Mouse (Mus musculus) stomach, embryonic 16.5 days (tissue): ENCODE measurements around the gene Kat2a. TPM values are rescaled to one million over a fixed set of nuclear protein-coding genes. Genes with fewer than 3 reads are reported as not detected.

Experiments
- ATAC-seq: fragments of 200-750 bp; cut with Nextera tagmentation; 2 replicates; pipeline ENCODE4 v1.8.0; 2017; ENCODE audit warnings: moderate number of reproducible peaks, moderate TSS enrichment; ENCODE audit not compliant: insufficient read depth, low FRiP score
- H3K27ac ChIP-seq: fragments of 300-500 bp; sonication (generic); 2 replicates; pipeline ENCODE4 v1.5.1; 2014; ENCODE audit warnings: low read length
- H3K27me3 ChIP-seq: fragments of 300-500 bp; sonication (generic); 2 replicates; pipeline ENCODE4 v1.6.1; 2014; ENCODE audit warnings: low read length, control low read depth, mixed read lengths; ENCODE audit not compliant: control insufficient read depth, insufficient read depth
- H3K36me3 ChIP-seq: fragments of 300-500 bp; sonication (generic); 2 replicates; pipeline ENCODE4 v1.6.1; 2014; ENCODE audit warnings: low read length; ENCODE audit not compliant: control insufficient read depth, insufficient read depth
- H3K4me1 ChIP-seq: fragments of 300-500 bp; sonication (generic); 2 replicates; pipeline ENCODE4 v1.6.1; 2014; ENCODE audit warnings: low read length, control low read depth, mixed read lengths; ENCODE audit not compliant: control insufficient read depth, insufficient read depth
- H3K4me2 ChIP-seq: fragments of 300-500 bp; sonication (generic); 2 replicates; pipeline ENCODE4 v1.6.1; 2014; ENCODE audit warnings: low read depth, low read length, mixed read lengths
- H3K4me3 ChIP-seq: fragments of 300-500 bp; sonication (generic); replicated peaks from 2 replicates; pipeline ENCODE4 v1.5.1; 2014; ENCODE audit warnings: mild to moderate bottlenecking, low read length
- H3K9ac ChIP-seq: fragments of 300-500 bp; sonication (generic); 2 replicates; pipeline ENCODE4 v1.6.1; 2014; ENCODE audit warnings: low read length
- H3K9me3 ChIP-seq: fragments of 300-500 bp; sonication (generic); replicated peaks from 2 replicates; pipeline ENCODE4 v1.6.1; 2016; ENCODE audit warnings: low read length, control low read depth; ENCODE audit not compliant: control insufficient read depth
- WGBS: fragments of 180-500 bp; shearing (Covaris S2); extraction: QIAGEN DNeasy Blood & Tissue Kit; methylation state at CpG from one replicate; pipeline ENCODE4 v1.1.7; 2014; 5-methylcytosine and 5-hydroxymethylcytosine counted together
- polyA plus RNA-seq: library from polyadenylated mRNA; unstranded; fragments of >200 nt; fragmentation: Nextera tagmentation; extraction: Ambion mirVana; gene quantifications from 2 replicates; pipeline ENCODE4 v1.2.1, GENCODE M21; 2015

Kat2a gene
- polyA plus RNA-seq, 1 experiment from 2014 or later, result 40.6 TPM

GRCm38 (mm10) chr11:100752294-100752693 lies 40.0 kb upstream of the Kat2a start:
- H3K4me1 ChIP-seq, result no peaks in the 10 kb centered on the region
- no peak overlapping the region for H3K4me2 ChIP-seq
- no peaks in the 10 kb centered on the region for H3K9me3 ChIP-seq
- H3K27me3 ChIP-seq, result peaks cover 7% of the 10 kb centered on the region
- no peak overlapping the region for H3K9ac ChIP-seq
- no peak overlapping the region for H3K4me3 ChIP-seq
- WGBS, result 27% methylated on average over 10 of the region's 10 CpGs
- no peaks in the 10 kb centered on the region for H3K36me3 ChIP-seq
- ATAC-seq, result no peak
- no peak overlapping the region for H3K27ac ChIP-seq

GRCm38 (mm10) chr11:100750127-100750526 lies 37.9 kb upstream of the Kat2a start:
- Histone ChIP-seq H3K36me3 (no peaks in the 10 kb centered on the region), H3K4me3 (no peak overlapping the region), H3K4me2 (no peak overlapping the region), H3K9ac (no peak overlapping the region), H3K27me3 (peaks cover 7% of the 10 kb centered on the region), H3K4me1 (no peaks in the 10 kb centered on the region), H3K9me3 (no peaks in the 10 kb centered on the region), H3K27ac (no peak overlapping the region)
- 84% methylated on average over 16 of the region's 16 CpGs for WGBS
- no peak for ATAC-seq

- no peak for ATAC-seq
- no peak overlapping the region for H3K4me3 ChIP-seq
- no peak overlapping the region for H3K9ac ChIP-seq
- no peaks in the 10 kb centered on the region for H3K9me3 ChIP-seq
- H3K27ac ChIP-seq, result no peak overlapping the region
- H3K36me3 ChIP-seq, result no peaks in the 10 kb centered on the region
- H3K4me2 ChIP-seq, result no peak overlapping the region
- 31% methylated on average over 25 of the region's 25 CpGs for WGBS
- H3K27me3 ChIP-seq, result peaks cover 7% of the 10 kb centered on the region
- no peaks in the 10 kb centered on the region for H3K4me1 ChIP-seq
These were observed 37.2 kb upstream of the Kat2a start for GRCm38 (mm10) chr11:100749469-100749868.

- no peak for ATAC-seq
- no peak overlapping the region for H3K9ac ChIP-seq
- H3K4me2 ChIP-seq, result no peak overlapping the region
- no peaks in the 10 kb centered on the region for H3K4me1 ChIP-seq
- no peak overlapping the region for H3K4me3 ChIP-seq
- no peaks in the 10 kb centered on the region for H3K36me3 ChIP-seq
- no peak overlapping the region for H3K27ac ChIP-seq
- 63% methylated on average over 4 of the region's 4 CpGs for WGBS
- peaks cover 7% of the 10 kb centered on the region for H3K27me3 ChIP-seq
- no peaks in the 10 kb centered on the region for H3K9me3 ChIP-seq
These were observed 36.4 kb upstream of the Kat2a start for GRCm38 (mm10) chr11:100748620-100749019.

- H3K9me3 ChIP-seq, result no peaks in the 10 kb centered on the region
- H3K36me3 ChIP-seq, result no peaks in the 10 kb centered on the region
- H3K27ac ChIP-seq, result no peak overlapping the region
- 51% methylated on average over 5 of the region's 5 CpGs for WGBS
- no peak overlapping the region for H3K9ac ChIP-seq
- no peaks in the 10 kb centered on the region for H3K4me1 ChIP-seq
- H3K27me3 ChIP-seq, result peaks cover 7% of the 10 kb centered on the region
- H3K4me3 ChIP-seq, result no peak overlapping the region
- no peak overlapping the region for H3K4me2 ChIP-seq
- ATAC-seq, result no peak
These were observed 34.8 kb upstream of the Kat2a start for GRCm38 (mm10) chr11:100747114-100747513.

GRCm38 (mm10) chr11:100746546-100746945 lies 34.3 kb upstream of the Kat2a start:
- 79% methylated on average over 10 of the region's 10 CpGs for WGBS
- H3K27me3 ChIP-seq, result peaks cover 7% of the 10 kb centered on the region
- H3K27ac ChIP-seq, result no peak overlapping the region
- ATAC-seq, result no peak
- H3K4me2 ChIP-seq, result no peak overlapping the region
- H3K4me1 ChIP-seq, result no peaks in the 10 kb centered on the region
- H3K9me3 ChIP-seq, result no peaks in the 10 kb centered on the region
- H3K9ac ChIP-seq, result no peak overlapping the region
- no peak overlapping the region for H3K4me3 ChIP-seq
- H3K36me3 ChIP-seq, result no peaks in the 10 kb centered on the region

- H3K36me3 ChIP-seq, result no peaks in the 10 kb centered on the region
- H3K4me3 ChIP-seq, result no peak overlapping the region
- no peak overlapping the region for H3K9ac ChIP-seq
- H3K27ac ChIP-seq, result no peak overlapping the region
- H3K9me3 ChIP-seq, result no peaks in the 10 kb centered on the region
- H3K4me2 ChIP-seq, result no peak overlapping the region
- no peaks in the 10 kb centered on the region for H3K4me1 ChIP-seq
- H3K27me3 ChIP-seq, result peaks cover 7% of the 10 kb centered on the region
- WGBS, result 12% methylated on average over 6 of the region's 6 CpGs
- ATAC-seq, result no peak
These were observed 32.8 kb upstream of the Kat2a start for GRCm38 (mm10) chr11:100745085-100745484.

- WGBS, result 70% methylated on average over 6 of the region's 6 CpGs
- Histone ChIP-seq H3K9me3 (no peaks in the 10 kb centered on the region), H3K27ac (no peak overlapping the region), H3K36me3 (no peaks in the 10 kb centered on the region), H3K27me3 (no peaks in the 10 kb centered on the region), H3K9ac (no peak overlapping the region), H3K4me3 (no peak overlapping the region), H3K4me2 (no peak overlapping the region), H3K4me1 (peaks cover 13% of the 10 kb centered on the region)
- ATAC-seq, result no peak
These were observed 29.1 kb upstream of the Kat2a start for GRCm38 (mm10) chr11:100741348-100741747.

- Histone ChIP-seq H3K4me1 (peaks cover 21% of the 10 kb centered on the region), H3K27me3 (no peaks in the 10 kb centered on the region), H3K9ac (peak overlapping the region; percentile 72; the same call in 1 of the 2 replicates), H3K4me3 (peak overlapping the region; percentile 92), H3K36me3 (no peaks in the 10 kb centered on the region), H3K27ac (no peak overlapping the region; the same call in 1 of the 2 replicates), H3K9me3 (no peaks in the 10 kb centered on the region), H3K4me2 (peak overlapping the region; percentile 79)
- no peak for ATAC-seq
- 20% methylated on average over 5 of the region's 5 CpGs for WGBS
These were observed 26.5 kb upstream of the Kat2a start for GRCm38 (mm10) chr11:100738749-100739148.
